Mouse (Mus musculus) spleen, postnatal 4 days (tissue): ENCODE data around the gene Rps16.
"Not testable (repeated sequence)": the region's sequence is repeated elsewhere in the genome, so short reads cannot be mapped to it uniquely, and the experiment has no call there.

Experiments
- DNase-seq, 2 experiments: peaks; one replicate each; pipeline ENCODE4 v3.0.0; 2022; ENCODE audit warnings: low spot score in 2 of 2

Gene Rps16

DNA sequence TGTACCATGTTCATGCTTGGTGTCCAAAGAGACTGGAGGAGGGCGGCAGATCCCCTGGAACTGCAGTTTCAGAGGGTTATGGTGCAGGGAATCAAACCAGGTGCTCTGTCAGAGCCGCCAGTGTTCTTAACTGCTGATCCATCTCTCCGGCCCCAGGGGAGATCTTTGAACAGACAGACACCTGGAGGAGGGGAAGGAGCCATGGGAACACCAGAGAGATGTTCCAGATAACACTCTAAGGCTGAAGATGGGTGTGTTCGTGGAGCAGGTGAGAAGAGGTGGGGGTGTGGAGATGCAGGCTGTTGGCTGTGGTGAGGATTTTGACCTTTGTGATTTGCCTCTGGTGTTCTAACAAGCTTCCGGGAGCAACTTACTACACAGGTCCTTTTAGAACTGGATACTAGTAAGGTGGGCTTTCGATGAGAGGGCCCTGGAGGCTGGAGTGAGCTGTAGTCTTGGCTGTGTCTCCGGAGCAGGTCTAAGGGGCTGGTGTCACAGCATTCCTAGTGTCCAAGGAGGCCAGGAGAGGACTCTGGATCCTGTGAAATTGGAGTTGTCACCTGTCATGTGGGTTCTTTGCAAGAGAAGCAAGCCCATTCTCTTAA lies 23.5 kb downstream of the Rps16 start:
- no peak for DNase-seq

DNA sequence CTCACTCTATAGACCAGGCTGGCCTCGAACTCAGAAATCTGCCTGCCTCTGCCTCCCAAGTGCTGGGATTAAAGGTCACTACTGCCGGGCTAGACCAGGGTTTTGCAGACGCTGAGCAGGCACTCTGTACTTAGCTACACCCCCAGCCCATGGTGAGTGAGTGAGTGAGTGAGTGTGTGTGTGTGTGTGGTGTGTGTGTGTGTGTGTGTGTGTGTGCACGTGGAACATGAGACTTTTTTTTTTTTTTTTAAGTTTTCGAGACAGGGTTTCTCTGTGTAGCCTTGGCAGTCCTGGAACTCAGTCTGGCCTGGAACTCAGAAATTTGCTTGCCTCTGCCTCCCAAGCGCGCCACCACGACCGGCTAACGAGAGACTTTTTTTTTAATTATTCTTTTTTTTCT lies 24.2 kb downstream of the Rps16 start:
- DNase-seq = no peak

DNA sequence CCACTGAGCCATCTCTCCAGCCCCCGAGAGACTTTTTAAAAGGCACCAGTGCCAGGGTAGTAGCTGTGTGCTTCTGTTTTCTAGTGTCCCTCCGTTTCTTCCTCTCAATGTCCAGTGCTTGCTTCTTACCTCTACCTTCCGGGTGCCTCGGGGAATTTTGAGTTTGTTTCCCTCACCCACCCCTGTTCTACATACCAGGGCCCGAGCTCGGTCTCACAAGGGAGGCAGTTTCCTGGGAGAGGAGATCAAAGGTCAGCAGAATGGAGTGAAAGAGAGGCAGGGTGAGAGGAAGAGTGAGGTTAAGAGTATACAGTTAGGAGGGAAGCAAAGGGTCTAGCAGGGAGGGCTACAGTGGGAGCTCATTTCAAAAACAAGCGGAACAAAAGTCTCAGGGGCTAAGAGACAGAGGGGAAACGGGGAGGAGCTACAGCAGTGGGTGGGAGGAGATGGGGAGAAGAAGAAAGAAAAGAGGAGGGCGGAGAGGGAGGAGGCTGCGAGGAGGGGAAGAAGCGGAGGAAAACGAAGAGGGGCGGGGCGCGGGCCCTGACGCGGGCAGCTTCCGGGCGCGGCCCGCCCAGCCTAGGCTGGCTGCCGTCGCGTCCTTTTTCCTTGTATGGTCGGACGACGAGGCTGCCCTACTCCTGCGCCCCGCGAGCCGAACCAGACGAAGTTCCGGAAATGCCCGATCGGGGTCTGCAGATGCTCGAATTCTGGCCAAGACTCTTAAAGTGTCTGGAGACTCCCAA lies 24.9 kb downstream of the Rps16 start:
- peak; percentile 88 to 93 for DNase-seq

DNA sequence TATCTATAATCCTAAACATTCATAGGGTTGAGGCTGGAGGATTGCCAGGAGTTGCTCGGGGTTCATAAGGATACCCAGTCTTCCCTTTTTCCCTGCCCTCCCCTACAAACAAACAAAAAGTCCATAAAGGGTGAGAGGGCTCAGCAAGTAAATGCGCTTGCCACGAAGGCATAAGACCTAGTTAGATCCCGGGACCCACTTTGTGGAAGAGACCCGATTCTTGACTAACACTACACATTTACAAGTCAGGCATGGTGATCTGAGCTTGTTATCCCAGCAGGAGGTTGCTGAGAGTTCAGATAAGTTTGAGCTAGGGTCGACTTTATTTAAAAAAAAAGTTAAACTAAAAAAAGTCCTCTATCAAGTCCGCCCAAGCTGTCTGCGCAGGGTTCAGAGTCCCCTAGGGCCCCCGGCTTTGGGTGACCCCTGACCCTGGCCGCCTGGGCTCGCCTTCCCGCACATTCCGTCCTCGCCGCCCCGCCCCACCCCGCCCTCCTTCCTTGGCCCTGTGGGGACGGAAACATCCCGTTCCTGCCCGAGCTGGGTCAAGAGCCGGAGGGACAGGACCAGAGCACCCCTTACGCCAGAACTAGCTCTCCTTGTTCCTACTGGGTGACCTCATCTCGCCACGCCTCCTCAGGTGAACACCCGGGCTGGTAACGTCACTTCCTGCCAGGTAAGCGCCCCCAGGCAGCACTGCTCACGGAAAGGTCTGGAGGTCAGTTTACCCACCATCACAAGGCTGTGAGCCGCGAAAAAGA lies 25.7 kb downstream of the Rps16 start:
- DNase-seq = peak; percentile 50 to 76

DNA sequence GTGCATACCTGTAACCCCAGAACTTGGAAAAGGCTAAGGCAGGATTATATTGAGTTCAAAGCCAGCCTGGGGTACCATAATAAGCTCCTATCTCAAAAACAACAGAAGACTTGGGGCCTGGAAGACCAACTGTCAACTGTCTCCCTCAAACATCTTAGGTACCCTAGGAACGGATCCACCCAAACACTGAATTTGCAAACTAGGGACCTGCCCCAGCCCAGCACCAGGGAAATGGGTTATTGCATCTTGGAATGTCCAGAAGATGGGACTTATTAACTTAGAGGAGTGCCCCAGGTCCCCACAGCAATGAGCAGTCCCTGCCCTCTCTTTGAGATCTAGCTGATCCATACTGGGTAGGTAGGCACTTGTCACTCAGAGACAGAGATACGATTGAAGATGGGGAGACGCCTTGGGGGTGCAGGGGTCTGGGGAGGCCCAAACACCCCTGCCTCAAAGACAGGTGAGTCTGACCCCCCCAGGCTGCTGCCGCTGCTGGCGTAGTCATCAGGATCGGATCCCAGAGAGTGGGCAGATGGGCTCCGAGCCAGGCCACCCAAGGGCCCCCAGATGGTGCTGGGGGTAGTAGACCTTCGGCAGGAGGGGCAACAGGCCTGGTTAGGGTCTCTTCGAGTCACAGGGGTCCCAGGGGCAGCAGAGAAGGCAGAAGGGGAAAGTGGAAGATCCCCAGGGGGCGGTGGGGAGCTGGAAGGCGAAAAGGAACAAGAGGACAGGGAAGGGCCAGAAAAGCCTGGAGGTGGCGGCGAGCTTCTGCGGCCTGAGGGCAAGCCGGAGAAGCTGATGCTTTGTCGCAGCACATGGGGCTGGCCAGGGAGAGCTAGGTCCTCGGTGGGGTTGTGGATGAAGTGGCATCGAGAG lies 27.0 kb downstream of the Rps16 start:
- DNase-seq = peak in 1 of 2 experiments; percentile 69

DNA sequence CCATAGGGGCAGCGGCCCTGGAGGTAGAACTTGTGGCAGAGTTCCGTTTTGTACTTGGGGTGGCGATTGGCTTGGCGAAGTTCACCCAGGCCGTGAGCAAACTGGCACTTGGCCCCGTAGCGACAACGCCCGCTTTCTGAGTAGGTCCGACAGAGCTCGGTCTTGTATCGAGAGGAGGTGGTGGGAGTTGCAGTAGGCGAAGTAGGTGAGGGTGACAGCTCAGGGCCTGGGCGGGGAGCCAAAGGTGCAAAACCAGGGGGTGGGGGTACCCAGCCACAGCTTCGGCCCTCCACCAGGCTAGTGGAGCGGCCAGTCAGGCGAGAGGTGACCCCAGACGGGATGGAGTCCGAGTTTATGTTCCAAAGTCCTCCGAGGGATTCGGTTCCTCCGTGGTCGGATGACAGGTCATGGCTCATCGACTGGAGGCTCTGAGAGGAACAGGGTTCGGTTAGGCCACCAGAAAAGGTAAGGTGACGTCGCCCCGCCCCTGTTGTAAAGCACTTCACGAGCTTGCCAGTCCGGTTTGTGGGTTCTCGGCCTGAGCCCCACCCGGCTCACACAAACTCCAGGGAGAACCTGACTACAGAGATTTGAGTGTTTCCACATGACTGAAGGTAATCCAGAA lies 27.7 kb downstream of the Rps16 start:
- DNase-seq = peak; percentile 59 to 79

DNA sequence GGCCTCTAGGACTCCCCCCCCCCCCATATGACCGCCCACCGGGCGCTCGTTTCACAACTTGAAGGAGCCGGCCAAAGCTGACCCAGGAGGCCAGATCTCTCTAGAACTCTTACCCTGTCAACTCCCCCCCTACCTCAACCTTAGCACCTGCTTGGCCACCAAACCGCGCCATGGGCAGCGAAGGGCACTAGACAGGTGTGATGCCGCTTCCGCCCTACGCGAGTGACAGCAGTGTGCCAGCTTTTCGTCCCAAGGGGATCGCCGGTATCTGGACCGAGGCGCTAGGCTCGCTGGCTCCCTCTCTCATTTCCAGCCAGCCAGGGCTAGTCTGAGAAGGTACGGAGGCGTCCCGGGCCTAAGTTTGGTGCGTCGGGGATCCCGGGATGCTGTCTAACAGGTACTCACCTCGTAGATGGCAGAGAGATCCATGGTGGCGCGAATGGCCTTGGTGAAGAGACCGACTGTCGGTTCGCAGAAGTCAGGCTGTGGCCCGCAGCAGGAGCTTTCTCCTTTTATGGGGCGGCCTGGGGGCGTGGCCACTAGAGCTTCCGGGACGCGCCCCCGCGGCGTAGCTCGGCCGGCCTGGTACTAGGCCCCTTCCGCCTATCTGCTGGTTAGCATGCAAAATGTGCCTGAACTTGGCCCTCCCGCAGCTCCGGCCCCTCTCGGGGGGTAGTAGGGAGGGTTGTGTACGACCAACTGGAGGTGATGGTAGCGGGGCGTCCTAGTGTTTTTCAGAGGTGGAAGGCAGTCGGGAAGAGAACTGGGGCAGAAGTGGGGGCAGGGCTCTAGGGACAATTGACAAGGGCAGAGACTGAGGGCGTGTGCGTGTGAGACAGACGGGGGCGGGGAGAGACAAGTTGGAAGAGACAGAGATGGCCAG lies 28.6 kb downstream of the Rps16 start:
- peak; percentile 94 to 98 for DNase-seq

DNA sequence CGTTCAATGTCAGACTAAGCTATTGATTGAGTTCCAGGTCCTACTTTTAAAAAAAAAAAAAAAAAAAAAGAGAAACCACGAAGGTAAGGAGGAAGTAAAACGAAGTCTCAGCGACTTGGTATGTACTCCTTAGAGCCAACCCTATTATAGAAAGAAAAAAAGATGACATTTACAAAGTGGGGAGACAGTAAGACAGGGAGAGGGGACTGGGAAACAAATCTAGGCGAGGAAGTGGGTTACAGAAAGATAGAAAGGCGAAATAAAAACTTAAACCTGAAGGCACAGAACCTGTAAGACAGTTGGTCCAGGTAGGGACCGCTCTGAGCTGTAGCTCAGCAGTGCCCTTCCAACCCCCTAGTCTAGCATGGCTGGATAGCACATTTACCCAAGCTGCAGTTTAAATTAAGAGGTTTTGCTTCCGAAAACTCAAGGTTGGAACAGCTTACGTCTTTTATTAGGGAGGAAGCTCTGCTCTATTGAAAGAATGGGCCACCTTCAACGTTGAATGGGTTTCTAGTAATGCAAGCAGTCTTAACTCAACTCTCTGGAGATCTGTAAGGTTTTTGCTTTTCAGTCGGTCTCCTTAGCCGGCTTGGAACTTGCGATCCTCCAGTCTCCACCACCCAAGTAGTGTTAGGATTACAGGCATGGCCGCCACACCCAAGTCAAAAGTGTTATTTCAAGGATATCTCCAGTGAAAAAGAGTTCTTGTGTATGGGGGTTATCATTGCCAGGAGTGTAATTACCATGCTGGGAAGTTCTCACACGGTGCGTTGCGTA lies 30.0 kb downstream of the Rps16 start, which contains the start of gene Zfp36:
Gene Zfp36, minus strand, starts transcription at position 17 of the 780 bp plus-strand sequence.
- DNase-seq = no peak

DNA sequence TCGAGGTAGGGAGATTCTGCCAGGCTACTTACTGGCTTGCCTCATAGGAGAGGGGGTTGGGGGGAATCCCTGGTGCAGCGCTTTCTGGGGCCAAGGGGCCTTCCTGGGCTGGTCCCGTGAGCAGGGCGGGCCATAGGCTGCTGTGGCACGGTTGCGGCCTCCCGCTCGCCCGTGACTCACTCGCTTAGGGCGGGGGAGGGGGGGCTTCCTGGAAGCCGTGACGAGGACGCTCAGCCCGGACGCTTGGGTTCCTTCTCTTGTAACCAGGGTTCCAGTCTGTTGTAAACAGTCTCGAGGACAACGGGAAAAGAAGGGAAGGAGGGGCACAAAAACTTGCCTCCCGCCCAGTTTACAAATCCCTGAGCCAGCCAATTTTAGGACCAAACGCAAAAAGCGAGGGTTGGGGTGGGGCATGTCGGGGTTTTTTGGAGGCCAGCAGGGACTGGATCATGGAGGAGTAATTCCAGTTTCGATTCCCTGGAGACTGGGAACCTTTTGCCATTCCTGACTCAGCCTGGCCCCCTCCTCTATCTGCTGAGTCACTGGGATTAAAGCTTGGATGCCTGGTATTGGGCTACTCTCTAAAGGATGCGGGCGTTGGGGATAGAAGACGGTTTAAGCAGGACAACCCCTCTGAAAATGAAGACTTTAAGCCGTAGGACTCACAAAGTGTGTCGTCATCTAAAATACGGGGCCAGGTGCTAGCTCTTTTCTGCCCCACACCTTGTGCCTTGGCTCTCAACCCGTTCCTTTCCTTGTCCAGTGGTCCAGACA lies 30.8 kb downstream of the Rps16 start:
- peak; percentile 80 to 87 for DNase-seq

DNA sequence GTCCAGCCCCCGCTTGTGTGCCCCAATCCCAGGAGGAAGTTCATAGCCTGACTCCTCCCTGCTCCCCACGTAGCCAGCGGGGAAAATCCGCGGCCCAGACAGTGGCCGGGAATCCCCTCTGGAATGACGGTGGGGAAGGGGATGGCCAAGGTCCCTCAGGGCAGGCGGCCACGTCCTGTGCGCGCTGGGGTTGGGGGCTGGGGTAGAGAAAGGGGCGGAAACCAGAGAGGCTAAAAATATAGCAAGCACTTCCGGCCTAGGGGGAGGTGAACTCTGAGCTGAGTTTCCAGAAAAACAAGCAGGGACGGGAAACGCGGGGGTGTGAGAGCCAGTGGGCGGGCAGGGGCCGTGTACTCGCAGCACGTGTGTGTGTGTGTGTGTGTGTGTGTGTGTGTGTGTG lies 31.5 kb downstream of the Rps16 start:
- DNase-seq = peak; percentile 80 to 87

DNA sequence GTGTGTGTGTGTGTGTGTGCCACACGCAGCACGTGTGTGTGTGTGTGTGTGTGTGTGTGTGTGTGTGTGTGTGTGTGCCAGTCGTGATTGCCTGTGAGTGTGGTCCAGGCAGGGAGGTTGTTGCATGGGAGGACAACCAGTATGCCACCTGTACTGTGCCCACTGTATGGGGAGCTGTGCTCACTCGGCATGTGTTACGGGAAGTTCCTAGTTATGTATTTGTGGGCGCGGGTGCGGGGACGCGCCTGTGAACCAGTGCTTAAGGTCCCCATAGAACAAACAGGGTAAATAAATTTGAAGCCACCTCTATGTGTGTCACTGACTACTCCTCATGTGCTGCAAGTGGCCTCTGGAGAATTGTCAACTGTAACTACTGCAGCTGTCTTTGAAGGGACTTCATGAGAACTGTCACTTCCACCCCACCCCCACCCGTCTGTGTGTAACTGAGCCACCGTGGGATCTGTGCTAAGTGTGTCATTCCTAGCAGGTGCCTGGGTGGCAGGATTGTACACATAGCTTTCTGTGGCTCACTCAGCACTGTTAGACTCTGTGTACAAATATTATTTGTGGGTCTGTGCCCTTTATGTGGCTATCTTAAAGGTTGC lies 32.0 kb downstream of the Rps16 start:
- DNase-seq = peak in 1 of 2 experiments; percentile 42

DNA sequence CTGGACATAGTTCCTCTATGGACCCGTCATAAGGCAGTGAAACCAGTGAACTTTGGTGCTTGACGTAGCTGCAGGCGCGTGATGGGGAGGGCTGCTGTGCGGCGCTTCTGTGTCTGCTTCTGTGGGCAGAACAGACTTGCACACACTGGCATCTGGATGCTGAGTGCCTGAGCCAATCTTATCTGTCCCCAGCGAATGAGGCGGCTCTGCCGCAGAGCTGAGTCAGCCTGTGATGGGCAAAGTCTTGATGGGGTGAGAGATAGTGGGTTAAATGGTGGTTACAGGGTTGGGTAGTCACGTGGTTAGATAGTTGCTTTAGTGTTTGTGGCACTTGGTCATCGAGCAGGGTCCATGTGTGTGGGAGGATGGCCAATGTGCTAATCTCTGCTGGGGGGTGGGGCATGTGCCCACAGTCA lies 32.5 kb downstream of the Rps16 start:
- DNase-seq = peak; percentile 62 to 78

DNA sequence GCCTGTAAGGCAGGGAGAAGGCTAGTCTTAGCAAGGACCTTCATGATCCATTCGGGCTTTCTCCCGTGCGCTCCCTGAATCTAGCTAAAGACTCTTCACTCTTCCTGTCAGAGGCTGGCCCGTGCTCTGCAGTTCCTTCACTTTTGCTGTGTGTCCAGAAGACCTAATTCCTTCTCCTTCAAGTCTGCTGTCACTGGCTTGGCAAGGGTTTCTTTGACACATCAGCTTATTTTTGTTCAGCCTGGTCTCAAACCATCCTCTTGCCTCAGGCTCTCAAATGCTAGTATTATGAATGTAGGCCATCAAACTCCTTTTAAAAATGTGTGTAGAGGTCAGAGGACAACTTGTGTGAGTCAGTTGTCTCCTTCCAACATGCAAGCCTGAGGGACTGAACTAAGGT lies 33.2 kb downstream of the Rps16 start:
- DNase-seq = no peak

DNA sequence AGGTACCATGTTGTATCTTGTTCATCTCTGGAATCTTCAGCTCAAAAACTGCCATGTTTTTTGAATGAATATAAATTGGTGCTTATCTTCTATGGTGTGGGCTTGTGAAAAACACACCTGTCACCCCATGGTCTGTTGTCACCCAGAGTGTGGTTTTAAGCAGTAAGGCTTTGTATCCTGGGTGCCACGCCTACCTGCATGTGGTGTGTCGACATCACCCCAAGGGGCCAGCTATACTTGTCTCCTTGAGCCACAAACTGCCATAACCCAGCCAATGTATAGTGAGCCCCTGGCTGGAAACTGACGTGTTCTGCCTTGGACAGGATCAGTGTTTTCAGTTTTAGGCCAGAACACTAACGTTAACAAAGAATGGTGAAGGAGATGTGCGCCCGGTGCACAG lies 33.7 kb downstream of the Rps16 start:
- peak in 1 of 2 experiments; percentile 49 for DNase-seq

DNA sequence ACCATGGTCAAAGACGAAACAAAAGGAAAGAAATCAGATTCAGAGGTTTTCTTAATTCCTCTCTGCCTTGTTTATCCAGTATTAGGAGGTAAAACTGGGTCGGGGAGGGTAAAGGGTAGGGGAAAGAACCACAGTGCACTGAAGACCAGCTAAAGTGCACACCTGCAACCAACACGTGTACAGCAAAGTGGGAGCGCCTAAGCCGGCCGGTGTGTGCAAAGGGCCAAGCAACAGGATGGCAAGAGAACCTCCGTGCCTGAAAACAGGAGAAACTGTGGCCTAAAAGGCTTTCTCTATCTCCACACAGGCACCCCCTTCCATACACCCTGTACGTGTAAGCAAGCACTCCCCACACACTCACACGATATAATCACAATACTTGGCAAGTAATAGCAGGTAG lies 34.7 kb downstream of the Rps16 start:
- no peak for DNase-seq

DNA sequence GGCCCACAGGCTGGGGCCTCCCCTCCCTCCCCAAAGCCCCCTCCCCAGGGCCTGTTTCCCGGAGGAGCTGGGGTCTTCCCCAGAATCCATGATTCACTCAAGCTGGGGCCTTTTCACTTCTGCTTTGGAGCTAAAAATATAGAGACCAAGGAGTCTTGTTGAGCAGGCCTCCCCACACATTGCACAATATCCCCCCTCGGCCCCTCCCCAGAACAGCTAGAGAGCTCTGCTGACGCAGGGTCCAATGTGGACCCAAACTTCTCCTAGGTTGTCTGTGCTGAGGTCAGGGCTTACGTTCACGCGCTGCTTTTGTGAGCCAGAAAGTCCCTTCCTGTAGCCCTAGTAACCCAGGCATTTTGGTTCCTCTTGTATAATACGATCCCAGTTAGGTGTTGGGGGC lies 35.6 kb downstream of the Rps16 start:
- peak; percentile 53 to 72 for DNase-seq

DNA sequence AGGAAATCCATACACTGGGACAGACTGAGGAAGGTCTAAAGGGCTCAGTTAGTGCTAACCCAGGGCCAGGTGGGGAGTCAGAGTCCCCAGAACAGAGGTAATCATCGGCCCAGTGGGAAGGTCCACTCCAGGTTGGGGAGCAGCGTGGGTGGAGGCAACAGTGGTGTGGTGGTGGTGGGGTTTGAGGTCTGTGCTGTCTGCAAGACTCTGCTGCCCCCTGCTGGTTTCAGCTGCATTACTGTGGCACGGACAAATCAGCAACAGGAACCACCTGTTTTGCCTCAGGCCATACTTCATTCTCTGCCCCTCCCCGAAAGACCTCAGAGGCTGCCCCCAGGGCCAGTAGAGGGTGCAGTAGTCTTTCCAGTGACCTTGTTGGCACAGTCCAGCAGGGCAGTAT lies 36.0 kb downstream of the Rps16 start:
- peak; percentile 86 to 96 for DNase-seq

DNA sequence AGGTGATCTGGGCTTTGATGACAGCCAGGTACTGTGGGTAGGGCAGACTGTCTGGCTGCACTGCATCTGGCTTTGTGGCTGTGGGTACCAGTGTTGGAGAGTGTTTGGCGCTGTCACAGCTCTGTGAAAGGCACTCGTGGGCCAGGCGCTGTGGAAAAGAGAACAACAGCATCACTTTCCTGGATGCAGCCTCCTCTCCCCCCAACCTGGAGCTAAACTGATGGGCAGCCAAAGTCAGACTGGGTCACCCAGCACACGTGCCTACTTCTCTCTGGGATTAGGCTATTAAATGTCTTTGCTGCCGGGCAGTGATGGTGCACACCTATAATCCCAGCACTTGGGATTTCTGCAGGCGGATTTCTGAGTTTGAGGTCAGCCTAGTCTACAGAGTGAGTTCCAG lies 36.4 kb downstream of the Rps16 start:
- DNase-seq = not testable (repeated sequence)
